ENCODE assay signal across 9 mouse cellular contexts in genomic region chr4:138429778-138430177, GRCm38 (mm10). TPM values are rescaled to one million over a fixed set of nuclear protein-coding genes. Genes with fewer than 3 reads are reported as not detected.
A peak's percentile ranks its signal among the peaks of the same experiment; 100 is the strongest.
DNase-seq lines count a peak whose midpoint lies in the region; ATAC-seq and TF ChIP-seq lines count a peak whose summit lies in the region.
"Had no signal": no experiment of that assay in that cellular context is flagged by ENCODE, and none has a peak within 500 bp of the region (broad histone marks: within the 10 kb centered on the region; RNA-seq: fewer than 3 reads in every experiment).

No protein-coding gene starts in this region.

- H3K27me3 ChIP-seq in midbrain, postnatal 0 days (ENCODE audit: insufficient read depth, low read length) = no peaks in the 10 kb centered on the region
- peaks cover 31% of the 10 kb centered on the region for H3K27me3 ChIP-seq in midbrain, embryonic 13.5 days

- peak; percentile 45 for DNase-seq in gastrocnemius, postnatal 10 days
- DNase-seq in gastrocnemius, postnatal 36 days = no peak
- peak; percentile 63 for DNase-seq in midbrain, postnatal 0 days (ENCODE audit: low spot score)
- DNase-seq in c-Kit-positive CD71-positive TER-119-positive erythroid progenitor cells, embryonic 14.5 days (ENCODE audit: low spot score) = peak; percentile 16
- peak; percentile 24 for DNase-seq in retina, postnatal 7 days (ENCODE audit: low read depth, low spot score)
- DNase-seq in urinary bladder, postnatal 10 days (ENCODE audit: low spot score) = no peak
- DNase-seq in cerebellum, adult 9-11 months = no peak

- no peaks in the 10 kb centered on the region for H3K4me1 ChIP-seq in midbrain, postnatal 0 days (ENCODE audit: insufficient read depth, low read length)
- H3K4me1 ChIP-seq in midbrain, embryonic 13.5 days (replicated peaks) = peaks cover 4% of the 10 kb centered on the region; the same call in 1 of the 2 replicates

- no peaks in the 10 kb centered on the region for H3K9me3 ChIP-seq in midbrain, postnatal 0 days (ENCODE audit: low read length)
- H3K9me3 ChIP-seq in midbrain, embryonic 13.5 days = no peaks in the 10 kb centered on the region

- intact Hi-C loops in gastrocnemius, postnatal 36 days (cut with DNase I) = loop anchor here (5.0 kb wide), 2 partner anchors 42 to 112 kb away; no protein-coding TSS in a partner anchor

- H3K36me3 ChIP-seq in midbrain, postnatal 0 days (ENCODE audit: insufficient read depth, low read length) = no peaks in the 10 kb centered on the region
- H3K36me3 ChIP-seq in midbrain, embryonic 13.5 days = no peaks in the 10 kb centered on the region

- ATAC-seq in midbrain, postnatal 0 days (ENCODE audit: low FRiP score) = no peak
- ATAC-seq in midbrain, embryonic 13.5 days = no peak

- H3K4me3 ChIP-seq in midbrain, postnatal 0 days (ENCODE audit: low read depth, low read length) = no peak overlapping the region
- no peak overlapping the region for H3K4me3 ChIP-seq in midbrain, embryonic 13.5 days (replicated peaks)

- peak; percentile 84 for TF ChIP-seq CTCF in midbrain, postnatal 0 days (IDR thresholded peaks at IDR 0.05)

- H3K9ac ChIP-seq in midbrain, postnatal 0 days (replicated peaks; ENCODE audit: low read length, poor library complexity, severe bottlenecking) = no peak overlapping the region
- no peak overlapping the region for H3K9ac ChIP-seq in midbrain, embryonic 13.5 days (replicated peaks)

- WGBS in midbrain, postnatal 0 days = 41% methylated on average over 3 of the region's 3 CpGs
- WGBS in midbrain, embryonic 13.5 days = 39% methylated on average over 3 of the region's 3 CpGs

- H3K27ac ChIP-seq in midbrain, postnatal 0 days (ENCODE audit: low read depth, low read length) = no peak overlapping the region
- H3K27ac ChIP-seq in midbrain, embryonic 13.5 days = no peak overlapping the region

- H3K4me2 ChIP-seq in midbrain, postnatal 0 days (ENCODE audit: low read depth, low read length, poor library complexity, severe bottlenecking) = no peak overlapping the region
- H3K4me2 ChIP-seq in midbrain, embryonic 13.5 days (replicated peaks) = no peak overlapping the region

RNA-seq across cellular contexts. Expression of gene Mul1, which starts 4.7 kb away (rescaled TPM):
- total RNA-seq in gastrocnemius, postnatal 10 days (2021) = 10 to 100 TPM; 32.3 to 35.7 TPM
- total RNA-seq in gastrocnemius, postnatal 36 days (2021) = 10 to 100 TPM; 34.1 to 34.9 TPM
- 32.6 and 35.2 TPM in 2 replicates for total RNA-seq in midbrain, postnatal 0 days (2014; rRNA removed)
- polyA plus RNA-seq in midbrain, postnatal 0 days (2015; fragmentation: Nextera tagmentation; extraction: Ambion mirVana) = 17.6 and 19.2 TPM in 2 replicates
- polyA plus RNA-seq in midbrain, embryonic 13.5 days (2015; fragmentation: Nextera tagmentation; extraction: Ambion mirVana) = 18.3 and 19.9 TPM in 2 replicates

RNA-seq across cellular contexts. Expression of gene Camk2n1, which starts 24.3 kb away (rescaled TPM):
- 1 to 10 TPM; 5.9 to 7.2 TPM for total RNA-seq in gastrocnemius, postnatal 10 days (2021)
- 1 to 10 TPM; 3.4 to 3.9 TPM for total RNA-seq in gastrocnemius, postnatal 36 days (2021)
- total RNA-seq in midbrain, postnatal 0 days (2014; rRNA removed) = 50.9 and 55.6 TPM in 2 replicates
- 25.0 and 29.2 TPM in 2 replicates for polyA plus RNA-seq in midbrain, postnatal 0 days (2015; fragmentation: Nextera tagmentation; extraction: Ambion mirVana)
- 13.0 and 13.4 TPM in 2 replicates for polyA plus RNA-seq in midbrain, embryonic 13.5 days (2015; fragmentation: Nextera tagmentation; extraction: Ambion mirVana)

RNA-seq across cellular contexts. Expression of gene Fam43b, which starts 33.5 kb away (rescaled TPM):
- under 1 TPM in 1 of 2 experiments, not detected in 1; 0.11 TPM for total RNA-seq in gastrocnemius, postnatal 10 days (2021)
- total RNA-seq in gastrocnemius, postnatal 36 days (2021) = not detected
- 18.7 and 24.0 TPM in 2 replicates for total RNA-seq in midbrain, postnatal 0 days (2014; rRNA removed)
- polyA plus RNA-seq in midbrain, postnatal 0 days (2015; fragmentation: Nextera tagmentation; extraction: Ambion mirVana) = 20.1 and 21.6 TPM in 2 replicates
- 1.1 and 1.3 TPM in 2 replicates for polyA plus RNA-seq in midbrain, embryonic 13.5 days (2015; fragmentation: Nextera tagmentation; extraction: Ambion mirVana)
- total RNA-seq: heart, postnatal 36 days had no signal

Comparison
In these comparisons a context has a peak if more than half of its experiments do, and no peak if none do; other contexts are left out.
1. DNase-seq: peak in gastrocnemius, postnatal 10 days (single experiment), midbrain, postnatal 0 days (single experiment), c-Kit-positive CD71-positive TER-119-positive erythroid progenitor cells, embryonic 14.5 days (single experiment) and retina, postnatal 7 days (single experiment); none in gastrocnemius, postnatal 36 days (0 of 2), urinary bladder, postnatal 10 days (single experiment) and cerebellum, adult 9-11 months (single experiment).
2. RNA of gene Fam43b, which starts 33.5 kb away (total RNA-seq): 18.7 to 24.0 TPM in midbrain, postnatal 0 days; 0.11 TPM in gastrocnemius, postnatal 10 days and not detected in gastrocnemius, postnatal 36 days; every median in the first group is over 10 times any median in the second.